Mouse (Mus musculus) T-helper 1 cell (primary cell): ENCODE measurements around the gene Wdr20.
"Not testable (repeated sequence)": the region's sequence is repeated elsewhere in the genome, so short reads cannot be mapped to it uniquely, and the experiment has no call there.

ENCODE experiments used
- in situ Hi-C: fragments of 300-600 bp; cut with MboI, MseI; formaldehyde crosslinking; loops from one replicate; pipeline ENCODE4 v1.15.1; 2025; ENCODE audit warnings: high pct_unique_total_duplicates

Wdr20 gene

DNA sequence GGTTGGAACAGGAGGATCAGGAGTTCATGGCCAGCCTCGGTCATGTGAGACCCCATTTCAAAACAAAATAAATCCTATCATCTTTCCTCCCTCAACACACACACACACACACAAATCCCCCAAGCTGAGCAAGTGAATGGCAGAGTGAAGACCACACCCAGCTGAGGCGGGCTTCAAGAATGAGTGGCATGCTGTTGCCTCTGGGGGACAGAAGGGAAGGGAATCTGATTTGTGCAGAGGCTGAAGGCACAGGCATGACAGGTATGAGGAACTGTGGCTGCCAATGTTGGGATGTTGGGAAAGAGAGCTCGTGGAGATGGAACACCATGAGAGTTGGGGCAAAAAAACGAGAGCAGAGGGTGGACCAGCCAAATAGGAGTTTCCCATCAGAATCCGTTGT is 26.5 kb upstream of the Wdr20 start:
- in situ Hi-C loops = no loop called here

DNA sequence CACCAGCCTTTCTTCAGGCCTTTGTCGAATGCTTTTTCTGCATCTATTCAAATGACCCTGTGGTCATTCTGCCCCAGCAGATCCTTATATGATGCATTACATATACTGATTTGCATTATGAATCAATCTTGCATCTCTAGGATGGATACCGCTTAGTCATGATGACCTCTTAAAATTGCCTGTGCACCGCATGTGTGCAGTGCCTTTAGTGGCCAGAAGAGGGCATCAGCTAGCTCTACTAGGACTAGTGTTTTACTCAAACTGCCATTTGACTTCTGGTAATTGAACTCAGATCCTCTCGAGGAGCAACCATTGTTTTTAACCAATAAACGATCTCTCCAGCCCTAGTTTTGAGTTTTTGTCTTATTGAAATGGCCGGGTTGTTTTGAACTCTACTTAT is 24.0 kb upstream of the Wdr20 start:
- in situ Hi-C loops = no loop called here

DNA sequence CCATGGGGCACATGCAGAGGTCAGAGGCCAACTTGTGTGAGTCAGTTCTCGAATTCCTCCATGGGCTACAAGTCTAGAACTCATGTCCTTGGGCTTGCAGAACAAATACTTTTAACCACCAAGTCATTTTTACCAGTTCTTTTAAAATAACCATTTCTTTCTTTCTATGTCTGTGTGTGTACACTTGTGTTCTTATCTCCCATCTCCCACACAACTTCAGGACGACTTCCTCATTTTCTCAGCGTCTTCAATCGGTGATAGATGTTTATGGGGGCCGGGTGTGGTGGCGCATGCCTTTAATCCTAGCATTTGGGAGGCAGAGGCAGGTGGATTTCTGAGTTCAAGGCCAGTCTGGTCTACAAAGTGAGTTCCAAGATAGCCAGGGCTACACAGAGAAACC is 23.5 kb upstream of the Wdr20 start:
- in situ Hi-C loops = no loop called here

- in situ Hi-C loops = no loop called here
Measured at GRCm38 (mm10) chr12:110716004-110716403, 21.7 kb upstream of the Wdr20 start.

DNA sequence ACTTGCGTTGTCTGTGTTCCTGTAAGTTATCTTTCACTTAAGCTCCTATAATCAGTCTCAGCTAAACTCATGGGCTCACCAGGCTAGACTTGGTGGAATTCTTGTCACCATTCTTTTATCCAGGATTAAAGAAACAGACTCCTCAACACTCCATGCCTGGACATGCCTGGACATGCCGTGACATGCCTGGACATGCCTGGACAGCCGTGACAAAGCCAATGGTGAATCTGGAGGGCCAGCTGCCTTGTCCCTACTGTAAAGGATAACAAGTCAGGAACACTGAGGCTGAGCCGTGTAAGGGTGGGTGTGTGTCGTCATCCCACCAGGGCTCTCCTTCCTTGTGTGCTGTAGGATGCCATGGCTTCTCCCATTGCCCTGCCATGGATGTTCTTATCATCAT is 12.7 kb upstream of the Wdr20 start:
- in situ Hi-C loops = no loop called here

GRCm38 (mm10) chr12:110725489-110725888 is 12.3 kb upstream of the Wdr20 start:
- in situ Hi-C loops = no loop called here

DNA sequence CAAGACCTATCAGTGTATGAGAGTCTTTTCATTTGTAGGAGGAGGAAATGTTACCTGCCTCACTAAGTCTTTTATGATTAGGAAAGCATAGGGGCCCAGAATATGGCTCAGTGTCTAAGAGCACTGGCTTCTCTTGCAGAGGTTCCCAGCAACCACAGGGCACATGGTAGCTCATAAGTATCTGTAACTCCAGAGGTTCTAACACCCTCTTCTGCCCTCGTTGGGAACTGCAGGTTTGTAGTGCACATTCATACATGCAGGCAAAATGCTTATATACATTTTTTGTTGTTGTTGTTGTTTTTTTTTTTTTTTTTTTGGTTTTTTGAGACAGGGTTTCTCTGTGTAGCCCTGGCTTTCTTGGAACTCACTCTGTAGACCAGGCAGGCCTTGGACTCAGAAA is 11.3 kb upstream of the Wdr20 start:
- in situ Hi-C loops = no loop called here

GRCm38 (mm10) chr12:110733254-110733653 is 4.5 kb upstream of the Wdr20 start:
- in situ Hi-C loops = not testable (repeated sequence)

GRCm38 (mm10) chr12:110736641-110737040 is 1.1 kb upstream of the Wdr20 start:
- in situ Hi-C loops = loop anchor here (5.0 kb wide), 1 partner anchor 39 kb away; no protein-coding TSS in a partner anchor

DNA sequence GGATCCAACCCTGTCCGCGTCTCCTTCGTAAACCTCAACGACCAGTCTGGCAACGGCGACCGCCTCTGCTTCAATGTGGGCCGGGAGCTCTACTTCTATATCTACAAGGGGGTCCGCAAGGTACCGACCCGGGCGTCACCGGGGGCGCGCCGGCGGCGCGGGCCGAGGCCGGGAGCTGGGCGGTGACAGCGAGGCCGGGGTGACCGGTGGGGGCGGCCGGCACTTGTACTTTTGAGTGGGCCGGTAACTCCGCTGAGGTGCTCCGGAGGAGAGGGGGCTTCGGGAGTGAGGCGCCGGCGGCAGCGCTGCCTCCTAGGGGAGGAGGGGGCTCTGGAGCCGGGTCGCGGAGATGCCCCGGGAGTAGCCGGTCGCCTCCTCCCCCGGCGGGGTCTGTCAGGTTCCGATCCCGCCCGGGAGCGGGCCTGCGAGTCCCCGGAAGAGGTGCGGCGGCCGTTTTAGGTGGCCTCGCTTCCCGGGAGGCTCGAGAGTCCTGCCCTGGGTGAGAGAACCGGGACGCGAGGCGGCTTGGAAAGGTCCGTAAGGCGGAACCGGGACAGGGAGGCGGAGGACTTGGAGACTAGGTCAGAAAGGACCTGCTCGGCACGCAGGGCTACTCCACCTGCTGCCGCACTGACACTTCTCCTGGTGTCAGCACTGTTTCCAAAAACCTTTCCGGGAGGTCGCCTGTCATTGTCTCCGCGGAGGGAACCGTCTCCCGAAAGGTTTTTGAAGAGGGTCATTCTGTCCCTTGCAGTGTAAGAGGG is 596 bp downstream of the Wdr20 start:
- in situ Hi-C loops = loop anchor here (5.0 kb wide), 1 partner anchor 41 kb away; no protein-coding TSS in a partner anchor

DNA sequence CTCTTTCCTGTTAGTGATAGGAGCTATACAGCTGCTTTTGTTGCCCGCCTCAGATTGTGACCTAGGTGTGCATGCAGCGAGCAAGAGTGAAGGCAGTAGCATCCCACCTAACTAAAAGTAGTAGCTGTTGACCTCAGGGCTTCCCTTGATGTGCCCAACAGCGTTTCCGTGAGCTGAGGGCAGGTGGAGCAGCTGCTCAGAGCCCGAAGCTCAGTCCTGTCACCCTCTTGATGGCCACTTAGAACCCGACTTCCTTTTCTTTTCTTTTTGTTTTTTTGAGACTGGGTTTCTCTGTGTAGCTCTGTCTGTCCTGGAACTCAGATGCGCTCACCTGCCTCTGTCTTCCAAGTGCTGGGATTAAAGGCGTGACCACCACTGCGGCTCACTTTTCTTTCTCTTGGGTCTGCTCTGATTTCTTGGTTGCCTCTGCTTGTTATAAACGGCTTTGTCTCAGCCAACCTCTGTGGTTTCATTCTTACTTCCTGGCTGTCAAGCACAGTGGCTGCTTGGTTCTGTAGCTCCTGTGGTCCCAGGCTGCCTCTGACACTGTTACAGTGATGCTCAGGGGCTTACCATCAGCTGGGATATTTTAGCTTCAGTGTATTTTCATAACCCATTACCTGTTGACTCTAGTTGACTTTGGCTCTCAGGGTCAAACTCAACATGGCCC is 13.2 kb downstream of the Wdr20 start:
- in situ Hi-C loops = loop anchor here (5.0 kb wide), 1 partner anchor 91 kb away; the partner anchor contains the start of gene Mok

- in situ Hi-C loops = loop anchor here (5.0 kb wide), 1 partner anchor 90 kb away; the partner anchor contains the start of gene Mok
Measured at GRCm38 (mm10) chr12:110752703-110753102, 15.0 kb downstream of the Wdr20 start.

- in situ Hi-C loops = loop anchor here (5.0 kb wide), 1 partner anchor 88 kb away; the partner anchor contains the start of gene Mok
Measured at GRCm38 (mm10) chr12:110753976-110754375, 16.2 kb downstream of the Wdr20 start.

DNA sequence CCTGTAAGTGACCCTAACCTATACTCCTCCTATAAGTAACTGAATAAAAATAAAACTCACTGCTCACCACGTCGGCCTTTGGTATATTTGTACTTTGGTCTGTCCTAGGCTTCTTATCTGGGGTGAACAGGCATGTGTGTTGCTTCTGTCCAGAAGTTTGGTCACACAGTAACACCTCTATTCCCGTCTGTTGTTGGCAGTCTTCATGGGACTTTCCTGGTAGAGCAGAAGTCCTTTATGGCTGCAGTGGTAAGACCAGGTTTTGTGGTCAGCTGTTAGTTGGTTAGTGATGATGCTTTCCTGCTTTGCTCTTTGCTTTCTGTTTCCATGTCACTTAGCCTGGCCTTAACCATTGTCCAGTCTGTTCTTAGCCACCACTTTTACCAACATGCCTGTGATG is 19.4 kb downstream of the Wdr20 start:
- in situ Hi-C loops = no loop called here

DNA sequence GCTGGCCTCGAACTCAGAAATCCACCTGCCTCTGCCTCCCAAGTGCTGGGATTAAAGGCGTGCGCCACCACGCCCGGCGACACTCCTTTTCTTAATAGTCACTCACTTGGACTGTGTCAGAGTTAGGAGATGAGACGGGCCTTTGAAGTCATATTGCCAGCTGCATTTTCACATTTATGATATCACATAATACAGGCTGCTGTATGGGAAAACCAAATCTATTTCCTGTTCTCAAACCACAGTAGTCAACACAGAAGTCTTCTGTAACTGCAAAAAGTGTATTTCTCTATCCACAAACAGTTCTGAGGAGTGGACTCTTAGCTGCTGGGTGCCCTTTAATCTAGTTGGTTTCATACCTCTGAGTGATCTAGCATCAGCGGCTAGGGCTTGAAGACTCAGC is 21.2 kb downstream of the Wdr20 start:
- in situ Hi-C loops = no loop called here

- in situ Hi-C loops = no loop called here
Measured at GRCm38 (mm10) chr12:110762321-110762720, 24.6 kb downstream of the Wdr20 start.

- in situ Hi-C loops = no loop called here
Measured at GRCm38 (mm10) chr12:110764531-110764930, 26.8 kb downstream of the Wdr20 start.

GRCm38 (mm10) chr12:110768562-110768961 is 30.8 kb downstream of the Wdr20 start:
- in situ Hi-C loops = no loop called here

DNA sequence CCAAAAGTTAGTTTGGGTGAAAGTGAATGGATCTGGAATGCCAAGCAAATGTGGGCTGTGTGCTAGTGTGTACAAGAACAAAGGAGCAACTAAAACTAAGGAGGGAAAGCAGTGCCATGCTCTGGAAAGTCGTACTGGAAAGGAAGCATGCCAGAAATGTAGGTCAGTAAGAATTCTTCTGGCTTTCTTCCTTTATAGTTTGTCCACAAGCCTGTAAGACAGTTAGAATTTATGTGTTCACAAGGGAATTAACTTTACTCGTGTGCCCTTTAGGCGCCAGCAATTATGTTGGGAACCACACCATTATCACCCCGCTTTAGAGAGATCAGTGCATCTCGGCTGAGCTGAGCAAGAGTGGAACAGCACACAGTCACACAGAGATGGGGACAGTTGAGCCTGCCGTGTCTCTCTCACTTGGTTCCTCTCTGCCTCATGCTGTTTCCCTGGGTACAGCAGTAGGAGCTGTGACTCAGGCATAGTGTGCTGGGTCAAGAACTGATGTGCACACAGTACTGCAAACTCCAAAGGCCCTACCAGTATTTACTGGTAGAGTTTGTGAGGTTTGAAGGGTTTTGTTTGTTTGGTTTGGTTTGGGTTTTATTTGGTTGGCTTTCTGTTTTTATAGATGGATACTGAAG is 32.0 kb downstream of the Wdr20 start:
- in situ Hi-C loops = no loop called here

DNA sequence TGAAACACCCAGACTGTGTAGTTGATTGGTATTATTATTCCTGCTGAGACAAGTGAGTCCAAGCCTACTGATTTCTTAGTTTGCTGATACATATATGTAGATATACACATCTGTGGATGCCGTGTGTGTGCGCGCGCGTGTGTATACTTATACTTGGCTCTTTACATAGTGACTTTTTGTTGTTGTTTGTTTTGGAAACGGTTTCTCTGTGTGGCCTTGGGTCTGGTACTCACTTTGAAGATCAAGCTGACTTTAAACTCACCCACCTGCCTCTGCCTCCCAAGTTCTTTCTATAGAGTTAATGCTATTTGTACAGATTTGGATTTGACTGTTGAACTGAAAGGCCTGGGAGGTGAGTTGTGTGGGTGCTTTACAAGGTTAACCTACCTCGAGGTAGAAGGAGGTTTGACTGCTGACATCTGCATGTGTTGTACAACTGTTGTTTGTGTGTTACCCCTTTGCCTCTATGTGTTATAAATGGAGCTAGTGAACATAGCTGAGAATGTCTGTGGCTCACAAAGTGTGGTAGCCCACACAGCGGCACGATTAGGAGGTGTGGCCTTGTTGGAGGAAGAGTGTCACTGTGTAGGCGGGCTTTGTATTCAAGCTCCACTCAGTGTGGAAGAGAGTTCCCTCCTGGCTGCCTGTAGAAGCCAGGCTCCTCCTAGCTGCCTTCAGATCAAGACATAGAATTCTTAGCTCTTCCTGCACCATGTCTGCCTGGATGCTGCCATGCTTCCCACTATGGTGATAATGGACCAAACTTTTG is 32.9 kb downstream of the Wdr20 start:
- in situ Hi-C loops = no loop called here

DNA sequence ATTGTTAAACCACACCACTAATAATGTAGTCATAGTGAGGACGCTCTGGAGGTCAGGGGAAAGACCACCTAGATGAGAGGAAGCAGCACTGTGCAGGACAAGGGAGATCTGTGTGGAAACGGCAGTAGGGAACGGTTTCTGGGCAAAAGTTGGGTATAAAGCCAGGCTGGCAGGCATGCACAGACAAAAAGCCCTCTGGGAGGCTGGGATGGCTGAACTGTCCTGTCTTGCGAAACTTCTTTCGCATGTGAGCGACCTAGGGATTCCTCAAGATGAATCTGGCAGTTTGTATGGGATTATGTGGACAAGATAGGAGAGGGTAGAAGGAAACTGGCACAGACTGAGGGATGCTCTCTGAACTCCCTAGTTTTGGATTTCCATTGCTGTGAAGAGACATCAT is 34.2 kb downstream of the Wdr20 start:
- in situ Hi-C loops = no loop called here
